Mouse (Mus musculus): ENCODE data around the gene Obp2a.

- no peak for TF ChIP-seq CTCF (IDR thresholded peaks at IDR 0.05; ENCODE audit: low read depth, low read length)
- TF ChIP-seq POLR2A (IDR thresholded peaks at IDR 0.05; ENCODE audit: extremely low read depth, insufficient read depth, low read length), result no peak
These were observed 42.6 kb upstream of the Obp2a start for GRCm38 (mm10) chr2:25657246-25657645.
